Mouse (Mus musculus) testis, adult 2 months (tissue): ENCODE measurements around the gene Unc13a.

Source experiments
- CTCF ChIP-seq: fragments of 200-500 bp; IDR thresholded peaks from 2 replicates; pipeline ENCODE4 v1.5.1; 2012; ENCODE audit warnings: low read depth, mild to moderate bottlenecking, inconsistent platforms, low read length, moderate library complexity; ENCODE audit not compliant: control insufficient read depth, insufficient read depth, insufficient replicate concordance
- POLR2A ChIP-seq: fragments of 200-500 bp; IDR thresholded peaks from 2 replicates; pipeline ENCODE4 v1.6.1; 2012; ENCODE audit warnings: low read depth, mild to moderate bottlenecking, inconsistent platforms, low read length, moderate library complexity; ENCODE audit not compliant: control insufficient read depth

DNA sequence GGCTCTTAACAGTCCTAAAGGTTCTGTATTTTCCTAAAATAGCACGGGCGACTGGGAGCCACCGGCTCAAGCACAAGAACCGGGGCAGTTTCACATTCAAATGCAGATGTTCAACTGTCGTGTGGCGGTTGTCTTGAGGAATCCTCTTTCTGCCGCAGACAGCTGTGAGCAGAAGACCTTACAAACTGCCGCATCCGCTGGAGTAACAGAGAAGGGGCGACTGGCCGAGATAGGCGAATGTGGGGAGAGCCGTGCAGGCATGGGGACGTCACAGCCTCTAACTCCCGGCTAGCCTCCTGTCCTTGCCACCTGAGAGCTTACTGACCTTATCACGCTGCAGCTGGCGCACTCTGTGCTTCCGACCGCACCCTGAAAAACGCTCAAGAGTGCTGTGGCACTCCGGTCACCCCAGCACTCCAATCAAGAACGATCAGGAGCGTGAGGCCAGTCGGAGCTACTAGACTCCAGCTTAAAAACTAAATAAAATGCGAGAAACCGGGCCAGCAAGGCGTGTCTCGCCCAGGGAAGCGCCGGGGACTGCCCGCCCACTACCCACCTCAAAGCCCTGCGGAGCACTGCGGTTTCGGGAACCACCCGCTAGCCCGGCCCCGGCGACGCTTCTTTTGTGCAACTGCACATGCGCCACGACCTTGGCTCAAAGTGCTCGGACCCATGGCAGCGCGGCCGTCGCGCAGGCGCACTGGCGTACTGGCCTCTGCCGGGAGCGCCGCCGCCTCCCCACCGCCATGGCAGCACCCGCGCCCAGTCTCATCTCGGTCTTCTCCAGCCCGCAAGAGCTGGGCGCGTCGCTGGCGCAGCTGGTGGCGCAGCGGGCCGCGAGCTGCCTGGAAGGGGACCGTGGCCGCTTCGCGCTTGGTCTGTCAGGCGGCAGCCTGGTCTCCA lies 79.8 kb downstream of the Unc13a start, which contains the start of gene Pgls:
- TF ChIP-seq POLR2A (peak; percentile 86), CTCF (no peak)
